Mouse (Mus musculus) hindbrain, embryonic 10.5 days (tissue): ENCODE results near the gene Vmn1r70. TPM values are rescaled to one million over a fixed set of nuclear protein-coding genes. Genes with fewer than 3 reads are reported as not detected.

Experiments
- DNase-seq: peaks from one replicate; pipeline ENCODE4 v3.0.0-alpha.2; 2017; ENCODE audit warnings: low spot score
- H3K27ac ChIP-seq: fragments of 300-500 bp; sonication (generic); 2 replicates; pipeline ENCODE4 v1.5.1; 2016; ENCODE audit warnings: mild to moderate bottlenecking, moderate library complexity
- H3K27me3 ChIP-seq: fragments of 300-500 bp; sonication (generic); 2 replicates; pipeline ENCODE4 v1.6.1; 2016; ENCODE audit warnings: mild to moderate bottlenecking; ENCODE audit not compliant: poor library complexity, insufficient read depth, severe bottlenecking
- H3K36me3 ChIP-seq: fragments of 300-500 bp; sonication (generic); 2 replicates; pipeline ENCODE4 v1.6.1; 2016; ENCODE audit warnings: mild to moderate bottlenecking, moderate library complexity
- H3K4me1 ChIP-seq: fragments of 300-500 bp; sonication (generic); replicated peaks from 2 replicates; pipeline ENCODE4 v1.6.1; 2016; ENCODE audit warnings: mild to moderate bottlenecking
- H3K4me3 ChIP-seq: fragments of 300-500 bp; sonication (generic); 2 replicates; pipeline ENCODE4 v1.5.1; 2016; ENCODE audit warnings: mild to moderate bottlenecking, moderate library complexity
- H3K9me3 ChIP-seq: fragments of 300-500 bp; sonication (generic); 2 replicates; pipeline ENCODE4 v1.6.1; 2016; ENCODE audit warnings: mild to moderate bottlenecking, moderate library complexity
- WGBS: fragments of 180-500 bp; shearing (Covaris S2); methylation state at CpG from one replicate; pipeline ENCODE4 v1.1.7; 2016; 5-methylcytosine and 5-hydroxymethylcytosine counted together
- polyA plus RNA-seq: library from polyadenylated mRNA; unstranded; fragments of >200 nt; fragmentation: Nextera tagmentation; extraction: Ambion mirVana; gene quantifications from 2 replicates; pipeline ENCODE4 v1.2.1, GENCODE M21; 2016

Gene Vmn1r70
- not detected in 2 replicates for polyA plus RNA-seq

DNA sequence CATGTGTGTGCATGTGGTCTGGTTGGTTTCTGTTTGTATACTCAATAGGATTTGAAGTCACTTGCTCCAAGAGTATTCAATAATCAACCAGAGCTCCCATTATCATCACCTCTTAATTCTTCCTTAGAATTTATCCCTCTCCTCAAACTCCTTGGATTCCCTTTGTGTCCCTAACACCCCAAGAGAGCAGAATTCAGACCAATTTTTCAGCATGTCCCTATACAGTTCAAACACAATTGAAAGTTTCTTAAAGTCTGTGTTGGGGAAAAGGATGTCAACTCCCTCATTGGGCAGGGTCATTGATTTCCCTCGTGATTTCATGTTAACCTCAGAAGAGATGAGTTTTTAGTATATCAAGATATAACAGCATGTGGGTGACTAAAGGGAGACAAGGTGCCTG, at the start of gene Vmn1r70:
TSS of gene Vmn1r70 (plus strand) at position 301 of the 400 bp plus-strand sequence.
- DNase-seq: no peak
- peaks cover 71% of the 10 kb centered on the region for H3K9me3 ChIP-seq
- no peak within 1 kb of the TSS for H3K4me3 ChIP-seq
- H3K27me3 ChIP-seq: no peaks in the 10 kb centered on the region
- H3K27ac ChIP-seq: no peak within 1 kb of the TSS
- H3K4me1 ChIP-seq: no peaks in the 10 kb centered on the region
- H3K36me3 ChIP-seq: no peaks in the 10 kb centered on the region
- WGBS: 78% methylated on average over 1 of the region's 1 CpGs

GRCm38 (mm10) chr7:10613559-10613958, 17.8 kb upstream of the Vmn1r70 start, which contains the start of gene Vmn1r69:
Gene Vmn1r69, minus strand, starts transcription at chr7:10613659.
- Histone ChIP-seq H3K4me1 (no peaks in the 10 kb centered on the region), H3K27me3 (no peaks in the 10 kb centered on the region), H3K9me3 (peaks cover 50% of the 10 kb centered on the region), H3K36me3 (no peaks in the 10 kb centered on the region), H3K27ac (no peak within 1 kb of the TSS), H3K4me3 (no peak within 1 kb of the TSS)
- DNase-seq: no peak

Other genes starting within 250 kb of the Vmn1r70 start
- not detected in 2 replicates for gene Vmn1r67, start 188.2 kb upstream of the Vmn1r70 start, polyA plus RNA-seq
- gene Zik1, start 136.1 kb upstream of the Vmn1r70 start, polyA plus RNA-seq: 30.5 and 31.2 TPM in 2 replicates
- not detected in 2 replicates for gene Vmn1r68, start 73.0 kb upstream of the Vmn1r70 start, polyA plus RNA-seq
- gene Vmn1r69, start 17.9 kb upstream of the Vmn1r70 start, polyA plus RNA-seq: not detected in 2 replicates
- not detected in 2 replicates for gene Nlrp4b, start 56.3 kb downstream of the Vmn1r70 start, polyA plus RNA-seq
- not detected in 2 replicates for gene Vmn1r71, start 122.8 kb downstream of the Vmn1r70 start, polyA plus RNA-seq